Mouse (Mus musculus): ENCODE measurements around the gene Ralgapa1.
"Not testable (repeated sequence)": the region's sequence is repeated elsewhere in the genome, so short reads cannot be mapped to it uniquely, and the experiment has no call there.

Ralgapa1 gene

DNA sequence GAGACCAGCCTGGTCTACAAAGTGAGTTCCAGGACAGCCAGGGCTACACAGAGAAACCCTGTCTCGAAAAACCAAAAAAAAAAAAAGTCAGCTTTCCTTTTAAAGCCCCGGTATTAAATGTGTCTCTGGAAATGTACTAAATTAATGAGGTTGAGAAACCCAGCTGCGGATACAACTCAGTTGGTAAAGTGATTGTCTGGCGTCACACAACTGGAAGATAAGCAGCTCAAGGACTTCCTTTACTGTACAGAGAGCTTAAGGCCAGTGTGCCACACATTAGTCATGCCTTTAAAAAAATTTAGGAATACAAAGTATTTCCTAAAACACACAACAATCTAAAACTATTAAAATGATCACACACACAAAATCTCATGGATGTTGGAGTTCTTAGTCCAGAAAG is 22.2 kb downstream of the Ralgapa1 start:
- DNase-seq, result no peak

DNA sequence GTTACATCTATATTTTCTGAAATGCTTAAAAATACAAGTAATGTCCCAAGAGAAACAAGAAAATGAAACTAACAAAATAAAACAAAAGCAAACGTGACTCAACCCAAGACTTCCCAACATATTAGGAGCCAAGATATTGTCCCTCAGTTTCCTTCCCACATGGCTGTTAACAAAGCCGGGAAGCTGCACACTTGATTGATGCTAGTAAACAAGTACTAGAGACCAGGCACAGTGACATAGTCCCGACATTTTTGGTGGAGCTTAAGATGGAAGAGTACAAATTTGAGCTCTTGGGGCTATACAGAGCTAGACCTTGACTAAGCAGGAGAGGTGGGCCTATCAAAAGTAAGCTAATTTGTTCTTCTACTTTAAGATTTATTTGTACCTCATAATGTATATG is 23.9 kb downstream of the Ralgapa1 start:
- no peak for DNase-seq

DNA sequence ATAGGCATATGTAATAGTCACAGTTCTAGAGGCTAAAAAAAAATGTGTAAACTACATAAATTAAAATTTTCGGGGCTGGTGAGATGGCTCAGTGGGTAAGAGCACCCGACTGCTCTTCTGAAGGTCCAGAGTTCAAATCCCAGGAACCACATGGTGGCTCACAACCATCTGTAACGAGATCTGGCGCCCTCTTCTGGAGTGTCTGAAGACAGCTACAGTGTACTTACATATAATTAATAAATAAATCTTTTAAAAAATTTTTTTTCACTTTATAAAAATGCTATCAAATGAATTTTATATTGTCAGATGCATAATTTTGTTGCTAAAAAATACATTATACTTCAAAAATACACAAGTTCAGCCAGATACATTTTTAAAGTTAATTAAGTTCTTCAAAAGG is 26.5 kb downstream of the Ralgapa1 start:
- not testable (repeated sequence) for DNase-seq

DNA sequence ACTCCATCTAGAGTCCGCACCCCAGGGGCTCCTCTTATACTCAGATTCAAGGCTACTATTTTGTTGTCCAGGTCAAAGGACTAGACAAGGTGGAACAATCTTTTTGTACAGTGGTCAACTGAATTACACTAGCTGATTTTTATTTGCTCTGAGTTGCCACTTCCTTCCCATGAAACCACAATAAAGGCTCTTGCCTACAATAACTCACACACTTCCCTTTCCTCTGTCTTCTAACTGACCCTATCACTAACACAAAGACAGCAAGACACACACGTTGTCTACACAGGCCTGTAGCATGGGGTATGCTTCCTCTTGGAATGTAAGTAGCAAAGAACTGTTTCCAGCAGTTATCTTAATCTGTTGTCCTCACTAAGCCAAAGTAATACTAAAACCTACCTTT is 35.7 kb downstream of the Ralgapa1 start:
- no peak for DNase-seq

DNA sequence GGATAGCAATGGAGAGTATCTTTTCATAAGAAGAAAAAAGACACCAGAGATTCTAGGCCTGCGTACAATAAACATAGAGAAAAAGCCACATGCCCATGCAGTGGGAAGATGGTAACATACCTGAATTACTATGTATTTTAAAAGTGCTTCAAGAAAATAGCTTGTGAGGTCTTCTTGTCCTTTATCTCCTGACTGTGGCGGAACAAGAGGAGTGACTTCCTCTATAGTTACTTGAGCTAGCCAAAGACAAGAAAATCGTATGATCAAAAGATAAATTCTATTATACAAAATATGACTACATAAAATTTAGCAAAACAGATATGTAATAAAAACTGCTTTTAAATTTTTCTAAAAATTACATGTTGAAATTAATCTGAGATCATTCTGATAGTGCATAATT is 38.3 kb downstream of the Ralgapa1 start:
- DNase-seq, result no peak

DNA sequence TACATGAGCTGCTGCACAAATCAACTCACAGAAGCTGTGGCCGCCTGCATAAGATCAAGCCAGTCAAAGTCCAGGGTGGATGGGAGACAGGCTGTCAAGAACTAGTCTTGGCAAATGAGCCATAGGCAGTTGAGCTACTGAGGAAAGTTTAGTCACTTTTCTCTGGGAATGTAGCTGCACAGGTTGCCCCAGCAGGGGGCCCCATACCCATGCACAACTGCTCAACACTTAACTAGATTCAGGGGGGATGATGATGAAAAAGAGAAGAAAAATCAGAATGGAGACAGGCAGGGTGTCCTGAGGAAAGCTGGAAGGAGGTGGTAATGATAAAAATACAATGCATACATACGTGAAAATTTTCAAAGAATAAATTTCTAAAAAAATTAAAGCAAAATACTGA is 42.7 kb downstream of the Ralgapa1 start:
- no peak for DNase-seq

DNA sequence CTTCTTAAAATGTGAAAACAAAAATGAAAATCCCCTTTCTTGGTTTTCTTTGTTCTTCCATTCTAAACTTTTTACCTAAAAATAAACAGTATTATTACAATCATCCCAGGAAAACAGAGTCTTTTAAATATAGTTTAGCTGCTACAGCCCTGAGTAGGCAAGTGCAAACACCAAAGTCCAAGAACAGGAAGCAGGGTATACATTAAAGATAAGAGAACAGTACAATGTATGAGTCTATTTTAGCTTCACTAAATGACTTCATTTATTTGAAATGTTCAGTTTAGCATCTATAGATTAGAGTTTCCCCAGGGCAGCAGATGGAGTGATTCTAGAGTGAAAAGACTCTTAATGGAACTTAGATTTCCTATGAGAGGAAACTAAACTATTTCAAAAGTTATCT is 43.6 kb downstream of the Ralgapa1 start:
- DNase-seq, result no peak

DNA sequence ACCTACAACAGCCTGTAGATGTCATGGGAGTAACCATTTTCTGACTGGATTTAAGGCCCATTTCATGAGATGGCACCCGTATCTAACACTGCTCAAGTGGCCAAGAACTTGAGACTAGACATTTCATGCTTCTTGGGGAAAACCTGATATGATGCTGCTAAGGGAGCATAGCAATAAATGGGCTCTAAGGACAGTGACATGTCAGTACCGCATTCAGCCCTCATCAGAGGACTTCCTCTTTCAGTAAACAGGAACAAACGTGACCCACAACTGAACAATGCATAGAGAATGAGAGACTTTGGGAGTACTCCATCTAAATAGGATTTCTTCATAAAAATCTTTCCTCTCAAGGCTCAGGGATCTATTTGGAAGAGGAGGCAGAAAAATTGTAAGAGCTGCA is 46.7 kb downstream of the Ralgapa1 start:
- DNase-seq, result no peak

DNA sequence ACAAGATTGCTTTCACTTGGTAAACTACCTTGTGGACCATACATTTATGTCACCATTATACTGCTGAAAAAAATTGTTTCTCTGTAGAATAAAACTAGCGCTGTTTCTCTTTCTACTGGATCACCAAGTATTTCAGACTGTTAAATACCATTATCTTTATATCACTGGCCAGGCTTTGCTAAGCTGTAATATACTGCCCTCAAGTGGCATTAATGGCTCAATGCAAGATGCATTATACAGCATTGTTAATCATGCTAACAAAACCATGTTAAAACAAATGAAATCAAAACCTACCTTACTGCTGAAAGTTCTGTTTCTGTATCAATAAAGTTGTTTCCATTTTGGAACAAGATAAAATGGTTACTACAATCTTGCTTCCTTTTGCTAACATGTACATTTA is 100.6 kb downstream of the Ralgapa1 start:
- no peak for DNase-seq

DNA sequence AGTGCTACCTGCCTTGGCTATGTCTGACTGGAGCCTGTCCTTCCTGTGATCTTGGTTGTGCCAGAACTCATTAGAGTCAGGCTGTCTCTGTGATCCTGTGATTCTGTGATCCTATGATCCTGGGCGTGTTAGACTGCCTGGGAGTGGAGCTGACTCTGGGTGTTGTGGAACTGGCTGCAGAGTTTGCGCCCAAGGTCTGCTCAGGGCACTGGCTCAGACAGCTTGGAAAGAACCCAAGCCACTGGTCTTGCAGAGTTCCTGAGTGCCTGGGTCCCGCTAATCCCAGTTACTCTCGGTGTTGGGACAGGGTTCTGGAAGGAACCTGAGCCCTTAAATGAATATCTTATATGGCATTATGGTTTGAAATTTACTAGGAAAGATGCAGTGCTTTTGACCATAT is 115.1 kb downstream of the Ralgapa1 start:
- DNase-seq, result no peak

DNA sequence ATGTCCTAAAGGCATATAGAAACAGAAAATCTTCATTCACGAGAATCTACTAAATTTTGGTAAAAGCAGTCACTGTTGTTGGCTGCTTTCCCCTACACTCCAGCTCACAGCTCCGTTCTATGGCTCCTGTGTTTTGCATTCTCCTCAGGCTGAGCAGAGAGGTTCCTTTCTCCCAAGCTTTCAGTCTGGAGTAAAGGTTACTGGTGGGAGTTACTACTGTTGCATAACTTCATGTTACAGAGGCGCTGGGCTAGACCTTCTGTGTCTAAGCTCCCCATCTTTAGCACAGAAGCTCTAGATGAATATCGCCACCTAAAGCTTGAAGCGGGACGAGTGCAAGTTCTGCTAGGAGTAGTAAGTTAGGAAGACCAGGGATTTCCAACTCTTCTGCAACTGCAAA is 154.3 kb downstream of the Ralgapa1 start:
- peak; percentile 8 for DNase-seq

DNA sequence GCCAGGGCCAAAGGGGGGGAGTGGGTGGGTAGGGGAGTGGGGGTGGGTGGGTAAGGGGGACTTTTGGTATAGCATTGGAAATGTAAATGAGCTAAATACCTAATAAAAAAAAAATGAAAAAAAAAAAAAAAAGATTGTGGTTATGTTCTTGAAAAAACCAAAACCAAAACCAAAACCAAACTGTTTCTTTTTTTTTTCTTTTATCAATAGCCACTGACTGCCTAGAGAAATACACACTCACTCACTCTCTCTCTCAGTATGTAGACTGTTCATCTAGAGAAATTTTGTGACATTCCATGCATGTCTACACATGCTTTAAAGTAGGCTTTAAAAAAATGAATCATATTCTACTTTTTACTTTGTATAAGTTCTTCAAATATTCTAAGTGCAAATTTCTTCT is 157.8 kb downstream of the Ralgapa1 start:
- DNase-seq, result not testable (repeated sequence)

DNA sequence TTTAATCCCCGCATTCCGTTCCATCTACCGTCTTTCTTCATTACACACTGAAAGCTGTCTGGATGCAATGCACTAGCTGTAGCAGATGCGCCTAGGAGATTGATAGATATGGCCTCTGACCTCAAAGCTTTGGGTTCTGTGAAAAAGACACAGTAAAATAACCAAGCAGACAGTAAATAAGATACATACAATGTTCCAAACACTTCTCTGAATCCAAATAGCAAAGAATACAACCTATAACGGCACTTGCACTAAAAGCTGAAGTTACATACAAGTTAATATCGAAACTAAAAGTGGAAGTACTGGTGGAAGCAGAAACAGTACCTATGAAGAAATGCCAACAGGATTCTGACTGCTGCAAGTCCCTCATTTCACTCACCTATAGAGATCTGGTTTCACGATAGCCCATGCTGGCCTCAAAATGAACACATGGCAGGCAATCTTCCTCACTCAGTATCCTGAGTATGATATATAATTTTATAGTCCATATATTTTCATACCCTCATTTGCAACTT is 172.9 kb downstream of the Ralgapa1 start:
- no peak for DNase-seq

DNA sequence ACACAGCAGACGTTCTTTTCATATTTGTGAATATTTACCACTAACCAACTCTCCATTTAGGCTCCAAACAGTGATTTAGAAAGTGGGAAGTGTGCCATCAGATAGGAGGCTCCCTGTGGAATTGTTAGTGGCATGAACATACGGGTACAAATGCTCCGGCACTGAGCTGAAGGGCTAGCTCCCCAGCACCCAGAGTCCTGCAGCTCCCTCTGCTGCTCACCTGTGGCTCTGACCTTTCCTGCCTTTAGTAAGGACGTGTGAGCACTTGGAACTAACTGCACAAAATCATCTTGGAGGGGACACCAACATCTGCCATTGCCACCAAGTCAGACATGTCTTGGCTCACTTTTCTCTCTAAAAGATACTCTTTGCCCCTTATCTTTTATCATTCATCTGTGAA is 194.3 kb downstream of the Ralgapa1 start:
- no peak for DNase-seq

DNA sequence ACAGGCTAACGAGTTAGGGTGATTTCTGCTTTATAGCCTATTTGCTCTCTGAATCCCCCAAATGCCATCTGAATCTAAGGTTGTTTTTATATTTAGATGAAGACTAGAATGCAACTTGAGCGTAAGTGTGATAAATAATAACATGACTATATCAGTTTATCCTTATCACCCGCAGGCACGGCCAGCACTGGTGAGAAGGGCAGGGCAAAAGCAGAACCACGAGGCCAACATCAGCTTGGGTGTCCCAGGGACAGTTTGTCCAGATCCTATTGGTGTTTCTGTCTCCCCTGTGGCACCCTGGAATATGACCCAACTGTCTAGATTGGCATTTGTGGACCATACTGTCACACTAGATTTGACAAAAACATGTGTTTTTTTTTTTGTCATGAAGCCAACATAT is 197.7 kb downstream of the Ralgapa1 start:
- DNase-seq, result no peak

DNA sequence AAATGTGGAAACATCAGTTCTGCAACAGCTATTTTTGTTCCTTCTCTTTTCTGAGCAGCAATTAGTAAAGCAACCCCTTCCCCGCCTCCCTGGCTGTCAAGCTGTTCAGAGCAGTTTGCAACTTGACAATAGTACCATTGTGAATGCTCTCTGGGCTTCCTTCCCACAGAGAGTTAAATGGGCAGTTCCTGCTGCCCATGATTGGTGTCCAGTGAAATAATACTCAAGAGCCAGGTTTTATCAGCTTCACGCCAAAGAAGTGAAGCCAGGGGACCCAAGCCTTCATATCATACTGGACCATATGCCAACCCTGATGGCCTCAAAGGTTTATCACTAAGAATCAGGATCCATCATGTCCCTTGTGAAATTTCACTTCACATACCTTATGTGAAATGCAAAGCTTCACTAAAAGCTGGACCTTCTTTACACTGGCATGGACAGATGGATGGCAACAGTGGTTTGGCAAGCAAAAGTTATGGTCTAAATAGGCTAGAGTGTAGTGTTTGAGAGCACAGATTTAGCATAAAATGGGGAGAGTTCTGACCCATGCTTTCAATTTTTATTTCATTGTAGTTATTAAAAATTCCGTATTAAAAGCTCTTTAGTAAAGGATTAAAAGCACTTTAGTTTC is 198.2 kb downstream of the Ralgapa1 start:
- DNase-seq, result no peak

DNA sequence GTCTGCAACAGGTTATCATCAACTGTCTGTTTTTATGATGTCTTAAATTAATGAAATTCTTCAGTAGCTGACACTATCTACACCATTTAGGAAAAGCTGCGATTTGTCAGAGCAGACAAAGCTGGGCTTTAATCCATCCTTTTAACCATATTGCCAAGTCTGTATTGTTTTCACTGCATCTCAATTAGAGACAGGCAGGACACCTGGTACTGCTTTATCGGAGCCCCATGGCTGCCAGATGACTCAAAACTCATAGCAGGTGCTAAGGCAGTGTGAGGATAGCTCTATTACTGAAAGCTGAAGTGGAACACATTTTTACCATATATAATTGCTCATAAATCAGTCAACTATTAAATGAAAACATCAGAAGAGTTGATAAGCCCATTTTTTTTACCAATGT is 200.6 kb downstream of the Ralgapa1 start:
- no peak for DNase-seq

DNA sequence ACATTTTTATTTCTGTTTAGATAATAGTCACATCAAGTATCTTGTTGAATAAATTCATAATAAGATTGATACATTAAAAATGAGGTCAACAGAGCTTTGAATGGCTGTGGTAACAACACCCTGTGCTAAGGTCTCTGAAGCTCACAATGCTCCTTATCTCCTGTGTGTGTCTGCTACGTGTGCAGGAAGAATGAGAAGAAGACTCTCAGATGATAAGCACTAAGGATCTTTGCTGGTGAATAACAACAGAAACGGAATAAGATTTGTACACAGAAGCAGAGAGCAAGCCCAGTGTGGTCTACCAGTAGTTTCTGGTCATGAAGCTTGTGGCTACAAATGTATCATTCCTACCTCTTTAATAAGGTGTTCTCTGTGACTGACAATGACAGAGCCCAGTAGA is 210.2 kb downstream of the Ralgapa1 start:
- DNase-seq, result no peak

DNA sequence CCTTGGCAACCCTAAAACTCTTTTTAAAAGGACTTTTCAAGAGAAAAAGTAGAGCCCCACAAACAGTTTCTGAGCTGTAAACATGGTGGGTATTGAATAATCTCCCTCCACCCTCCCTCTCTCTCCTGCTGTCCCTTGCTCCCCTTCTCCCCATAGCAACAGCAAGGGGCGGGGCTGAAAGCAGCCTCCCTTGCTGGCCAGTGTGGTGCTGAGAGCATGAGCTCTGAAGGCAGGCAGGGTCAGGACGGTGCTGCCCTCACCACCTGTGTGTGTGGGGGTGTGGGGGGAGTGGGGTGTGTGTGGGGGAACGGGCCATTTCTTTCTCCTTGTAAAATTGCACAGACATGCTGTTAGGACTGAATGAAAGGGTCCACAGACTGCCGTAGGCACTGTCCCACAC is 213.1 kb downstream of the Ralgapa1 start:
- DNase-seq, result no peak

DNA sequence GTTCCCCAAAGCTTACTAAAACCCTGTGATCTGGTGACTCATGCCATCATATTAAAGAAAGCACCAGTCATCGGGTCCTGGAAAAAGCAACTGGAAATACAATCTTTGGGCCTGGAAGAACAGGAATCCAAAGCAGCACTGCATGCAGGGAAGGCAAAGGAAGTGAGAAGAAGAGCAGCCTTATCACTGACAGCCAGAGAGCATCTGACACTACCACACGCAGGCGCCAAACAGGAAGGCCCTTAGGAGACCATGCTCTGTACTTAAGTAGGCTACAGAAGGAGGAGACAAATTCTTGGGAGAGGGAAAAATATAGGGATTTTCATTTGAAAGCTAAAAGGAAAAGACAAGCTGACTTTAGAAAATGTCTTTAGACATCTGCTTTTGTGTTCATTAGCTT is 216.6 kb downstream of the Ralgapa1 start:
- no peak for DNase-seq

DNA sequence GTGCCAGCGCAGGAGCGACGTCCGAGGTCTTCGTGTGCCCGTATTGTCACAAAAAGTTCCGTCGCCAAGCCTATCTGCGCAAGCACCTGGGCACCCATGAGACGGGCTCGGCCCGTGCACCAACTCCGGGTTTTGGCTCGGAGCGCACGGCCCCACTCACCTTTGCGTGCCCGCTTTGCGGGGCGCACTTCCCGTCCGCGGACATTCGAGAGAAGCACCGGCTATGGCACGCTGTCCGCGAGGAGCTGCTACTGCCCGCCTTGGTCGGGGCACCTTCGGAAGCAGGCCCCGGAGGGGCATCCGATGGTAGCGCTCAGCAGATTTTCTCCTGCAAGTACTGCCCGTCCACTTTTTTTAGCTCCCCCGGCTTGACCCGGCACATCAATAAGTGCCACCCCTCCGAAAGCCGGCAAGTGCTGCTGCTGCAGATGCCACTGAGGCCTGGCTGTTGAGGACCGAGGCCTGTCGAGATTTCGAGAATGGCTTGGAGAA is 220.4 kb downstream of the Ralgapa1 start:
- DNase-seq, result no peak

DNA sequence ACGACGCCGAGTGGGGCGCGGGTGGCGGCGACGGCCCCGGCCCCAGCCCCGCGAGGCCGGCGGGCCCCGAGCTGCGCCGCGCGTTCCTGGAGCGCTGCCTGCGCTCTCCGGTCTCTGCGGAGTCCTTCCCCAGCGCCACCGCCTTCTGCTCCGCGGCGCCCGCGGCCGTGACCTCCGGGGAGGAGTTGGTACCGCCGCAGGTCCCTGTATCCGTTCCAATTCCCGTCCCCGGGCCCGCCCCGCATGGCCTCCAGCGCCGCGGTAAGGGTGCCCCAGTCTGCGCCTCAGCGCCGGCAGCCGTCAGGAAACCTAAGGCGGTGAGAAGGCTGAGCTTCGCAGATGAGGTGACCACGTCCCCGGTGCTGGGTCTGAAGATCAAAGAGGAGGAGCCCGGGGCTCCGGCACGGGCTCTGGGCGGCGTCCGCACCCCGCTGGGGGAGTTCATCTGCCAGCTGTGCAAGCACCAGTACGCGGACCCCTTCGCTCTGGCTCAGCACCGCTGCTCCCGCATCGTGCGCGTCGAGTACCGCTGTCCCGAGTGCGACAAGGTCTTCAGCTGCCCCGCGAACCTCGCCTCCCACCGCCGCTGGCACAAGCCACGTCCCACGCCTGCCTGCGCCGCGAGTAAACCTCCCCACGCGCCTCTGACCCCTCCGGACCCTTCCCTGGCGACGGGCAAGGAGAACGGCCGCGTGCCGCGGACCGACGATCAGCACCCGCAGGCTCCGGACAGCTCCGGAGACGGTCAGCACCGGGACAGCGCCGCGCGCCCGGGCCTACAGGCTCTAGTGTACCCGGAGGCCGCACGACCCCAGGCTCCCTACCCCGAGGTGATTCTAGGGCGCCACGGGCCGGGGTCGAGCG is 221.1 kb downstream of the Ralgapa1 start:
- DNase-seq, result peak; percentile 40

DNA sequence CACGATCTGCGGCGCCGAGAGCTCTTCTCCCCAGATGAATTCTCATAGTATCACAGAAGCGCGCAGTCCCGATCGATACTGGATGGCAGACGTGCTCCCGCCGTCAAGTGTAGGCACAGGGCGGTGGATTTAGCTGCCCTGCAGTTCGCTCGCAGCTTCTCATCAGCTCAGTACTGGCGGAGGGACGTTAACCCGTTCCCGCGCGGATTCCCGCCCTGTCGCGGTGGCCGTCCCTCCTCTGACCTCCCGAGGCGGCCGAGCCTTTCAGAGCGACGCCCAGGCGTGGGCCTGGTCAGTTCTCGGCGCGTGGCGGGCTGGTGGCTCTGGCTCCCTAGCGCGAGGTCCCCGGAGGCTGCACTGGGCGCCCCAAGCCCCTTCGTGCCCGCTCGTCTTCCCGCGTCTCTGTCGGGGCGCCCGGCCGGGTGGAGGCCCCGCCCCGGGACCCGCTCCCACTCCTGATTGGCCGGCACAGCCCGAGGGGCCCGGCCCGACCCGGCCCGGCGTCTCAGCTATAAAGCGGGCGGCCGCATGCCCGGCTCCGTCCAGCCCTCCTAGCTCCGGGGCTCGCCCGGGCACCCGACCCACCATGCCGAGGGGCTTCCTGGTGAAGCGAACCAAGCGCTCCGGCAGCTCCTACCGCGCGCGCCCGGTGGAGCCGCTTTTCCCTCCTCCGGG is 221.9 kb downstream of the Ralgapa1 start, which contains the start of gene Insm2:
Gene Insm2, plus strand, starts transcription at position 541 of the 675 bp plus-strand sequence.
- DNase-seq, result peak; percentile 33

DNA sequence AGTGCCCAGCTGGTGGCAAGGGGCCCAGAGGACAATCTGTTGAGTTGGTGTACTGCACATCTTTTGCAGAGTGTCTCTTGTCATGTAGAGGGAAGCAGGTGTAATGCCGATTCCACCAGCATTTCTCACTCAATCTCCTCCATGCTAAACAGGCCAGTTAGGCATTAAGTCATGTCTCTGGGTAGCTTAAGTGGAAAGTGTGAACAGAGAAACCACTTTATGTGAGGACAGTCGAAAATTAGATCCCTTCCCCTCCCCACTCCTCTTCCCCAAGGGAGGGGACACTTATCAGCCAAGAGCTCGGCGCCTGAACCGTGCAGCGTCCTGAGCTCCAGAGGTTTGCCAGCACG is 222.5 kb downstream of the Ralgapa1 start:
- DNase-seq, result no peak

Data from right cerebral cortex, postnatal 25 days (tissue).